Mouse (Mus musculus) right cerebral cortex, postnatal 14 days (tissue): Measurements from ENCODE around the gene B4galnt4.

Experiments
- DNase-seq: peaks from one replicate; pipeline ENCODE4 v3.0.0; 2022

Gene B4galnt4

DNA sequence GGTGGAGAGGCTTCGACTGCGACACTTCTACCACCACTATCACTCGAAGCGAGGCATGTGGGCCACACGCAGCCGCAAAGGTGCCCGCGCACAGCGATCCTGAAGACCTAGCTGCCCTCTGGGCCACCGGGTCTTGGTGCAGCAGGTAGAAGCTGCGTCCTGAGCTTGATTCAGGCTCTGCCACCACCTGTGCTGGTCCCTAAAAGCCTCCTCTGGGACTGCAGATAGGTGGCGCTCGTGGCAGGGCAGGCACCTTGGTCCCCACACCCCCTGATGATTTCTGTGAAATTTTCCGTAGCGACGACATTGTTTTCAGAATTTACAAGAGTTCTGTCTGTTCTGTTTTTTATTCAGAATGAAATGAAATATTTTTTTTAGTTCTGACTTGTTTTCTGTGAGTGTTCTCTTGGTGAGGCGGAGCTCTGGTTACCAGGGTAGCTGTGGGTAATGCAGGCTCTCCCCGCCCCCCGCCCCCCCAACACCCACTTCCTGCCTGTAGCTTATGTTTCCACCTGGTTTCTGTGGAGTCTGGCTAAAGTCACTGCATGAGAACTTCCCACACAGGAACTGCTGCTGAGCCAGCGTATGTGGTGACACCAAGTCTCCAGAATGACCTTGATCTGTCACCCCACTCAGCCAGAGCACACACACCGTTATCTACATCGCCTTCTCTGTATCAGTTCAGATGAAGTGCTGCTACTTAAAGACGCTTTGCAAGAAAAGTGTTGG is 11.3 kb downstream of the B4galnt4 start:
- DNase-seq: no peak

DNA sequence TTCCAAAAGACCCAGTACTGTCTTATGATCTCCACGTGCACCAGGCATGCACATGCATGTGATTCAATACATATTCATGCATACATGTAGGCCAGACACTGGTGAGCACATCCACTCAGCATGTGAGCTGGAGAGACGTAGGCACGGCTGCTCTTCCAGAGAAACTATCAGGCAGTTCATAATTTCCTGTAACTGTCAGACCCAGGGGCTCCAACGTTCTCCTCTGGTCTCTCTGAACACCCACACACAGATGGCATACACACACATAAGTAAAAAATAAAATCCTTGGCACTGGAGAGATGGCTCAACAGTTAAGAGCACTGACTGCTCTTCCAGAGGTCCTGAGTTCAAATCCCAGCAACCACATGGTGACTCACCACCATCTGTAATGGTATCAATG is 12.9 kb downstream of the B4galnt4 start:
- DNase-seq: no peak

DNA sequence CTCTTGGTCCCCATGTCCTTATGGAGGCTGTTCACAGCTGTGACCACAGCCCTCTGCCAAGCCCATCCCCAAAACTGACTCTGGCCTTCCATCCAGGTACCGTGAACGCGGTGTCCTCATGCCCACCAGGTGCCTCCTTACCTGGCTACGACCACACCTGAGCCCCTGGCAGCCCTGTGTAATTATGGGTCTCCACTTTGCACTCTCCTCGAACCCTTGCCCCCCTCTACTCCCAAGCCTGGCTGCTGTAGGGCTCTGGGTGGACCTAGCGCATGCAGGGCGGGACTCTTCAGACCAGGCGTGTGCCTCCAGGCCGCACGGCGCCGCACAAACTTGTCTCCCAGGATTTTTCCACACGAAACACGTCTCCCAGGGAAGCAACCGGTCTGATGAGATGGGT is 16.9 kb downstream of the B4galnt4 start, which contains the start of gene Pkp3:
Pkp3 (plus strand) TSS at position 378 of the 400 bp plus-strand sequence.
- DNase-seq: no peak

DNA sequence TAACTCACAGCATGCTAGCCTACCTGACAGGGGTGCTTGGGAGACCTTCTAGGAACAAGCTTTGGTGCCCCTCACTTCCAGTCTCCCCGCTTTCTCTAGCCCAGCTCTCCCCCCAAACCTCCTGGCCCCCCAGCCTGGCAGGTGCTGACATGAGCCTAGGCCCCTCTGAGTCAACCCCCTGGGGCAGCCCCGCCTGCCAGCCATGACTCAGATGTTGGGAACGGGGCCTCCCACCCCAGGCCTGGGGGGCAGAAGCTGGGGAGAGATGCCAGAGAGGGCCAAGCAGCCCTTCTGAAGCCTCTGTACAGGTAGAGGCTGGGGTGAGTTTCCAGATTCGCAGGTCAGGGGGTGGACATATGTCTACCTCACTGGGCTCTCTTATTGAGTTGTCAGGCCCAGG is 18.0 kb downstream of the B4galnt4 start:
- DNase-seq: no peak

DNA sequence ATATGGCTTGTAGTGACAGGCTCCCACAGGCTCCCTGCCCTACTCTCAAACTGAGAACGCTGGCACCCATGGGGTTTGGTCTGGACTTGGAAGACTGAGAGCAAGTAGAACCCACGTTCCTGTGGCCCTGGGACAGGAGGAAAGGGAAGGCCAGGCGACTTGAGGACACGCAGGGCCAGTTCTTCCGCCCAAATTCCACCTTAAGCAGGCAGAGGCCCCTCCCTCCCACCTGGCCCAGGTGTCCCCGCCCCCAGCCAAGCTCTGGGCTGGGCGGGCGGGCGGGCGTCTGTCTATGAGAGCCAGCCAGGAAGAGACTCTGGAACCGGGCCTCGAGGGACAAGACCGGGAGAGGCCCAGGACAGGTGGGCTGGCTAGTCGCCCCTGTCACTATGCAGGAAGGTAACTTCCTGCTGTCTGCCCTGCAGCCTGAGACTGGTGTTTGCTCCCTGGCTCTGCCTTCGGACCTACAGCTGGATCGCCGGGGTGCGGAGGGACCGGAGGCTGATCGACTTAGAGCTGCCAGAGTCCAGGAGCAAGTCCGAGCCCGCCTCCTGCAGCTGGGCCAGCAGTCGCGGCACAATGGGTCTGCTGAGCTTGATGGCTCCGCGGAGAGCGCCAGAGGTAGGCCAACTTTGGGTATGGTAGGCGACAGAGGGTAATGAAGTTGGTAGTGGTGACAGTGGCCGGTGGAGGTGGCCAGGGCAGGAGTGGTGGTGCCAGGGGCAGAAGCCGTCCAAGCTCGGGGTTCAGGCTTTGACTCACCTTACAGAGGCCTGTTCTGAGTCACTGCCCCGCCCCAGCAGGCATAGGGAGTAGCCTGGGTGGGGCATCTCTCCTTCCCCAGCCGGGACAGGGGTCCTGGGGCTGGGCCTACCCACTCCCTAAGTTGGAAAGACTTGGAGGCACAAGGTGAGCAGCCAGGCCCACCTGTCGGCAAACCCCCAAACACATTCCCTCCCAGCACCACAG is 18.9 kb downstream of the B4galnt4 start:
- DNase-seq: no peak

DNA sequence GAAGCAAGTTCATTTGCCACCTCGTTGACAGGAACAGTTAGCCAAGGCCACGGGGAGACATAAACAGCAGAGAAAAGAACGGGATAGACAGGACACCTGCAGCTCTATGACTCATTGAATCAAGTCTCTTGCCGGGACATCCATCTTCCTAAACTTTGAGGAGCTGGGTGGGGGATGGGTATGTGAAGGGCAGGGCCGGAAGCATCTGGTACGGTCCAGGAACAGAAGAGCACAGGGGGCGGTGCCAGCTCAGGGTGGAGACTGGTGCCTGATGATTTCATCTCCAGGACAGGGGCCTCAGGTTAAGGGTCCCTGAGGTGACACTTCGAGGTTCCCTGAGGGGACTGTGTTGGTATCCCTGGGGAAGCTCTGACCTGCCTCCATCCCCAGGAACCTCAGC is 27.0 kb downstream of the B4galnt4 start:
- DNase-seq: no peak

DNA sequence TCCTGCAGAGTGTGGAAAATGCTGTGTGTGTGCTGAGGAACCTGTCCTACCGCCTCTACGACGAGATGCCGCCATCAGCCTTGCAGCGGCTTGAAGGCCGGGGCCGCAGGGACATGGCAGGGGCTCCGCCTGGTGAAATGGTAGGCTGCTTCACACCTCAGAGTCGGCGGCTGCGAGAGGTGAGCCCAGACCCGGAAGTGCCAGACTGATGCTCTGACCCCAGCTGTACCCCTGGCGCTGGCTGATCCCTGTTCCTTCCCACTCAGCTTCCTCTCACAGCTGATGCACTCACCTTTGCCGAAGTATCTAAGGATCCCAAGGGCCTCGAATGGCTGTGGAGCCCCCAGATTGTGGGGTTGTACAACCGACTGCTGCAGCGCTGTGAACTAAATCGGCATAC is 27.6 kb downstream of the B4galnt4 start:
- DNase-seq: no peak

DNA sequence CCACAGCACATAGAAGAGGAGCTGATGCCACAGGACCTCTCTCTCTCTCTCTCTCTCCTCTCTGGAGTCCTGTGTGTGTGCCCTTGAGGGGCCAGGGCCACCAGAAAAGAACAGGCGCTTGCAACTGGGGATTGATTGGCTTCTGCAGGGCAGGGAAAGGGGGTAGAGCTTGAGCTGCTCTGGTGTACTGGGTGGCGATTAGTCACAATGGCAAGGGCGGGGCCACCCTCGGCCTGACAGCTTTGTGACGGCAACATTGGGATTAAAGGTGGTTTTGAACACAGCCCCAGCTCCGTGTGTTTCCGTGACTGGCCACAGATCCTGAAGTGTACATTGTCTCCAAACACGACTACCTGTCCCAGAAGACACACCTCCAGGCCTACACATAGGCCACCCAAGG is 29.3 kb downstream of the B4galnt4 start:
- DNase-seq: no peak

DNA sequence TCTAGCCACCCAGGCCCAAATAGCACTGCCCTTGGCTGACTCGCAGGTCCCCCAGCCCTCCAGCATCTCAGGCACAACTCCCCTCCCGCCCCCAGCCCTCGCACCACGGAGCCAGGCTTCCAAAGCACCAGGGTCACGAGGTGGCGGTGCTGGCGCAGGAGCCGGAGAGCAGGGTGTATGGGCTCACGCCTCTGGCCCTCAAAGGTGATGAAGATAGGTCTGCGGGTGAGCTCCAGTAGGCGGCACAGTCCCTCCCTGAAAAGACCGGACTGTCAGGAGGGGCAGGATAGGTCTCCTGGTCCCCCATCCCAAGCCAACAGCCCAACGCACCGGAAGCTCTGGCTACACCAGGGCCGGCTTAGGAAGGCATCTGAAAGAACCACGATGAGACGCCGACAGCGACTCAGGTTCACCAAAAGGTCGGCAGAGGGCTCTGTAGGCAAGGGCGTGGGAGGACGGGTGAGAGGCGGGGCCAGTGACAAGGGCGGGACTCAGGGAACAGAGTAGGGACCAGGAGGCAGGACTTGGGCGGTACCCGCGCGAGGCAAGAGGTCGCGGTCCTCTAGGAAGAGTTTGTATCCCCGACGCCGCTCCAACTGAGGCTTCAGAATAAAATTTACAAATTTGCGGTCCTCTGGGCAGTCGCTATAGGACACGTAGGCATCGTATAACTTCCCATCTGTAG is 31.3 kb downstream of the B4galnt4 start:
- DNase-seq: peak; percentile 40

DNA sequence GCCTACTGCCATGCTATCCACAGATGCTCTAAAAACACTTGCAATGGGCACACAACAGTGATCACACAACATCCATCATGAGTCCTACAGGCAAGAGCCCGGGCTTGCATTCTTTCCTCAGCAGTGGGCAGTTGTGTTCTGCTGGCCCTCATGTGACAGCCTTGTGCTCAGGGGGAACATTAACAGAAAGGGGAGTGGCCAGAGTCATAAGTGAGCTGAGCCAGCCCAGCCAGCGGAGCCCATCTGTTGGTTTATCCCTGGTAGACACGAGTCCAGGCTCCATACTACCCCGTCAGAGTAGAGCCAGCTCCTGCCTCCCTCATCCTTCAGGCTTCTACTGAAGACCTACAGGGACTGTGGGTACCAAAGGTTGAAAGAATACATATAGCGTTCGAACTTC is 33.0 kb downstream of the B4galnt4 start:
- no peak for DNase-seq

DNA sequence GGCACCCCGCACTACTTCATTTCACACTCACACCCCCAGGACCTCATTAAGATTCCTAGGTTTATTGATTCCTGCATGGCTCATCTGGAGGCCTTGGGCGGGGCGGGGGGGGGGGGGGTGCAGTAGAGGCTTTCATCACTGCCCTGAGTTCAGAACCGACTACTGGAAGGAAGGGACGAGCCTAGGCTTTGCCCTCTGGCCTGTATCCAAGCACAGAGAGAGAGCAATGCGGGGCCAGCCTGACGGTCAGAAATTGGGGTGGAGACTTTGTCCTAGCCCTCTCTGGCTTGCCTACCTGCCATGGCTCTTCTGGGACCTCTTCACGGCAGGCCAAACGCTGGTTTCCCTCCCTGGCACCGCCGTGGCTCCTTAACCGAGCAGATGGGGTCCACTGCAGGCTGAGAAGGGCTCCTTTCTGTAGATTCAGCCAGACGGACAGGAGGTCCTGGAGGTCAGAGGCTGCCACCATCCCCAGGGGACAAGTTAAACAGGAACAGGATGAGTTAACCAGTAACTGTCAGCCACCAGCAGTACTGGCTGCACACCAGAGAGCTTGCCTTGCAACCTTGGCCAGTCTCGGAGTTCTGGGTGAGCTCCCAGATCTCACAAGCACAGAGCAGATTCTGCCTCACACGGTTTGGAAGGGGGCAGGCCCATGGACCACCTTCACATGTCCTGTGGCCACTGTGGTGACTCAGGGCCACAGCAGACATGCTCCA is 33.7 kb downstream of the B4galnt4 start:
- DNase-seq: no peak

DNA sequence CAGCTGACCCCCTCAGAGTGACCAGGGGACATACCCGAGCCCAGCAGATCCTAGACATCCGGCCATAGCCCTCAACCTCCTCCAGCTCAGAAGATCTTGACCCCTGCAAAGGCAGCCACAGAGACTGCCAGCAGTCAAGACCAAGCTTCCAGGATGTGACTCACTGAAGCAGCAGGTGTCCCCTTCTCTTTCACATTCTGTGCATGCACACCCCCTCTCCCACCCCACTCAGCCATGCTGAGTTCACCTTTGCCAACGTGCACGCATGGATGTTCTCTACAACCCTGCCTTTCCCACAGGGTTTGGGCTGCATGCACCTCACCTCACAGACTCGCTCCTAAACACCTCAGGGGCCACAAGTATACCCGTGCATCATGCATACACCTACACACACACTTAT is 35.1 kb downstream of the B4galnt4 start:
- DNase-seq: no peak

DNA sequence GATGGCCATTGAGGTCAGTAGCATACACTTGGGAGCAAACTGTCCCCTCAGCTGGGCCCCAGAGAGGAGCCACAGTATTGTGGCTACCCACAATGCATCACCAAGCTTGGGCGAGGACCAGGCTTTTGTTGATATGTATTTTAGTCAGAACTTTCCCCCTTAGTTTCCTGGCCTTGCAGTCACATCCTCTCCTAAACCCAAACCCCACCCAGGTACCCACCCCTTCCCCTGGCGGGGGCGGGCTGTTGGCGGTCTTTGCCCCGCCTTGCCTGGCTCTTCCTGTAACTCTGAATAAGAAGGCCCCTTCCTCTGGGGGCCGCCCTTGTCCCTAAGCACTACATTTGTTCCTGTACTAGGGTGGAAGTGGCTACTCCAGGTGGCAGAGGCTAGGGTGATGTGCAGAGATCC is 35.7 kb downstream of the B4galnt4 start:
- DNase-seq: no peak

DNA sequence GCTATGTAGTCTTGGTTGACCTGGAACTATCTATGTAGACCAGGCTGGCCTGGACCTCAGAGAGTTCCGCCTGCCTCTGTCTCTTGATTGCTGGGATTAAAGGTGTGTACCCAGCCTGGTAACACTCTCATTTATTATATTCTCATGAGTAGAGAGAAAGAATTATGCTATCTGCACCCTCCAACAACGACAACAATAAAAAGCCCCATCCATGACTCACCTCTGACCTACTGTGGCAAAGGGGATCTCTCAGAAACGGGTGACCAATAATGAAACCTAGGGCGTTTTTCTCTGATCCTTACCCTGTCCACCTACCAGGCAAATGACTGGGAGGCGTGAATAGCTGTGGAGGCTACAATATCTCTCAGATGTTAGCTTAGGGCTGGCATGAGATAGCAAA is 36.3 kb downstream of the B4galnt4 start:
- no peak for DNase-seq

DNA sequence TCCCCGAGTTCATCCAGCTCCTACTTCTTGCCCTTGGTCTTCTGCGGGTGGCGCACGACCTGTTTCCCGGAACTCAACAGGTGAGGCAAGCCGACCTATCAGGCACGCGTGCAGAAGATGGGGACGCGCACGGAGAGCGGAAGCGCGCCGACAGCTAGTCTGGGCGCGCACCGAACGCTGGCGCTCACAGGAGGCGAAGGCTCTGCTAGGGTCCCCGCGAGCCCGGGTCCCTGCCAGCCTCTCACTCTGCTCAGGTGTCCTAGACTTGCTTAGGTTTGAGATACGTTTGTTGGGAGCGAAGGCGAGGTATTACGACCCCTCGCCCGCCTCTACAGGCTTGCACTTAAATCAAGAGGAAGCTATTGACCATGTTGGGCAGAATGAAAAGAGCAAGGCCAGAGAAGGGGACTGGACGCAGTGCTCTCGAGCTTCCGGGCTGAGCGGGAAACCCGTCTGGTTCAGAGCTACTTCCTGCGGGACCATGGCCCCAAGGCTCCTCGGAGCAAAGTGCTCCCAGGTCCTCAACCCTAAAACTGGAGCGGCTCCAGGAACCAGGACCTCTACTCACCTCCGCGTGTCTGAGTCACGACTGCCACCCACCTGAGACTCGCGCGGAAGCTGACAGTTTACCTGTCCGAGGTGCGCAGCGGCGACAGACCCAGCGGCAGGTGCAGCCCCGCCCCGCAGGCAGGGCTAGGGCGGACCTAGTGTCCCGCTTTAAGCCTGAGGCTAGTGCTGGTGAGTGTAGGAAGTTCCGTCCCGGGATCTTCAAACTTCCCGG is 39.2 kb downstream of the B4galnt4 start, which contains the start of gene Sigirr:
Sigirr (minus strand) TSS at position 662 of the 781 bp plus-strand sequence.
- DNase-seq: peak; percentile 46

DNA sequence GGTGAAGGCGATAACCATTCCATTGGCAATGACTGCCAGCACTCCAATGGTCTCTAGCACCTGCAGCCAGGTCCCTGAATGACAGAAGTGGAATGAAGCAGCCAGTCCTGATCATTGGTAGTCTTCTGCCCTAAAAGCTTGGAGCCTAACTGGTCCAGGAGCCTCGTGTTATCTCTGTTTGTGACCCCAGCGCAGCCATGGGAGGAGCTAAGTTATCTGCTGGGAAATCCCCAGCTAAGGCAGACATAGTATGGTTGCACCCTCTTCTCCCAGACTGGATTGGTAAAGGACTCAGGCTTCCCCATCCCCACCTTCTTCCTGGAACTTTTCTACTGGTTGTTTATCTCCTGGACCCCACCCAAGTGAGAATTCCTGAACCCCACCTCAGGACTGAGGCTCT is 42.3 kb downstream of the B4galnt4 start:
- no peak for DNase-seq

DNA sequence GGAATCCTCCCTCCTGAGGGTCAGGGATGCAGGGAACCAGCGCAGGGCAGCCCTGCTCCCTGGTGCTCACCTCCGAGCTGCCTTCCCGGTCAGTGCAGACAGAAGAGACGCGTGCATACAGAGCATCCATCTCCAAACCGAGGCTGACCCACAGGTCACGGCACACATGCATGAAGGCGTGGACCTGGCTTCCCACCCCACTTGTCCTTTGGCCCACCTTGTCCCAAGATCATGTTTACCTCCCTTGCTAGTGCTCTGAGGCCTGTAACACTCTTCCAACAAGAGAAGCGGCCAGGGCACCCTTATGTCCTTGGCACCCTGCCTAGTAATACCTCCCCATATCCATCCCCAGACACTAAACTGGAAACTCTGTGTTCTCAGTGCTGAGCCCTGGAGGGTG is 55.0 kb downstream of the B4galnt4 start:
- DNase-seq: no peak

DNA sequence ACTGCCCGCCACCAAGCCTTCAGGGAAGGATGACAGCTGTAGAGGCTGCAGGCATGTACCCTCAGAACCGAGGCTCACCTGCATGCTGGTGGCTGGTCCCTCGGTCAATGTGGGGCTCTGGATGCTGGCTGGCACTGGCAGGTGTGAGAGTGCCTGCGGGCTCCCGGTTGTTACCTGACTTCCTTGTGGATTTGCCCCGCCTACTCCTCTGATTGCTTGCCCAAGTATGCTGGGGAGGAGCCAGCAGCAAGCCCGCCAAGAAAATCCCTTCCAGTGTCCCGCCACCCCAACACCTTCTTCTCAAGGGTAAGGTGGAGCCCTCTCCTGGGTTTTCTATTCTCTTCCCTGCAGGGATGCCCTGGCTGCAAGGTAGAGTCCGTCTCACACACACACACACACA is 56.7 kb downstream of the B4galnt4 start, which contains the start of gene Ano9:
Ano9 (minus strand) TSS at position 171 of the 400 bp plus-strand sequence.
- DNase-seq: no peak

DNA sequence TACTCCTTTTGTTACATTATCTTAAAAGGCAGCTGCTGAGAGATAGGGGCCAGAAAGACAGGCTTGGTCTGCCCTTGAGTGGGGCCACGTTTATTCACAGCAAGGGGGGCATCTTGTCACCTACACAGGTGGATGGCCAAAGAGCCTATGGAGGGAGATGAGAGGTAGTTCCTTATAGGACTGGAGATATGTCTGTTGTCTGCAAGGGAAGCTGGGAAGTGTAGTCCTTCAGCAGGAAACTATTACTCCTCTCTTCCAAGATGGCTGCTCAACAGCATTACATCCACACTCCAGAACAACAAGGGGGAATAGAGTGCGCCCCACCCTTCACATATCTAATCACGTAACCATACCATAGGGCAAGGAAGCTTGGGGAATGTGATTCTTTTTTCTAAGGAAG is 58.6 kb downstream of the B4galnt4 start:
- DNase-seq: no peak

DNA sequence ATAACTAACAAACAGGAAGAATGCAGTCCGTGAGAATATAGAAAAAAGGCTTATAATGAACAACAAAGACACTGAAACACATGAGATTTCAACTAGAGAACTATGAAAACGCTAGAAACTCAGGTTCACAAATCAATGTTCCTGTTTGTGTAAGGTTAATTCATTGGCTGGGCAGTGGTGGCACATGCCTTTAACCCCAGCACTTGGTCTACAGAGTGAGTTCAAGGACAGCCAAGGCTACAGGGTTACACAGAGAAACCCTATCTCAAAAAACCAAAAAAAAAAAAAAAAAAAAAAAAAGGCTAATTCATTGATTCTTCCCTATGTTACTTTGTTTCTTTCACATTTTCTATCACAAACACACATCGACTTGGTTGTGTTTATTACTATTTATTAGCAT is 59.7 kb downstream of the B4galnt4 start:
- no peak for DNase-seq

DNA sequence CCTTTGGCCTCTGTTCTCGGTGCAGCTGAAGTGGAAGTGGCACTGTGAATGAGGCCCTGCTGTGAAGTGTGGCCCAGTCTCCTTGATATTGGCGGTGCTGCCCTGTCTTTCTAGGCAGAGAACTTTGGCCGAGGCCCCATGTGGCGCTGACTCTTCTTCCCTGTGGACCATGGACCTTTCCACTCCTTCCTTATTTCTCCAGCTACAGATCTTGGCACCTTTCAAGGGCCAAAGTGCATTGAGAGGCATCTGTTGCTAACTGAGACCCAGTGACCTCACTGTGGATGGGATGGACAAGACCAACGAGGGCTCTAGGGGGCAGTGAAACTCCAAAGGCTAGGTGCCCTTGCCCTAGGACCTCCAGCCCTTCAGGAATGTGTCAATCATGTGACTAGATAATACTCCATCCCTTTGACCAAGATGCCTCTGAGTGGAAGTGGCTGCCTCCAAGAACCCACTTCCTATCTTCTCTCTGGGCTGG is 60.2 kb downstream of the B4galnt4 start:
- DNase-seq: no peak
